Mouse (Mus musculus) neural tube, embryonic 14.5 days (tissue): ENCODE measurements around the gene Rilpl1. TPM values are rescaled to one million over a fixed set of nuclear protein-coding genes. Genes with fewer than 3 reads are reported as not detected.

Experiments used
- ATAC-seq: fragments of 200-750 bp; cut with Nextera tagmentation; 2 replicates; pipeline ENCODE4 v1.8.0; 2017; ENCODE audit warnings: low read depth, mild to moderate bottlenecking, moderate TSS enrichment, moderate library complexity
- H3K27ac ChIP-seq: fragments of 300-500 bp; sonication (generic); 2 replicates; pipeline ENCODE4 v1.5.1; 2014; ENCODE audit warnings: low read depth, mild to moderate bottlenecking, control low read depth, low read length, moderate library complexity, mixed read lengths
- H3K27me3 ChIP-seq: fragments of 300-500 bp; sonication (generic); 2 replicates; pipeline ENCODE4 v1.6.1; 2014; ENCODE audit warnings: low read length; ENCODE audit not compliant: control insufficient read depth, insufficient read depth
- H3K36me3 ChIP-seq: fragments of 300-500 bp; sonication (generic); 2 replicates; pipeline ENCODE4 v1.6.1; 2014; ENCODE audit warnings: low read length, mixed read lengths; ENCODE audit not compliant: control insufficient read depth, insufficient read depth
- H3K4me1 ChIP-seq: fragments of 300-500 bp; sonication (generic); 2 replicates; pipeline ENCODE4 v1.6.1; 2014; ENCODE audit warnings: low read length; ENCODE audit not compliant: control insufficient read depth, insufficient read depth
- H3K4me2 ChIP-seq: fragments of 300-500 bp; sonication (generic); 2 replicates; pipeline ENCODE4 v1.6.1; 2014; ENCODE audit warnings: mild to moderate bottlenecking, low read depth, low read length, control low read depth
- H3K4me3 ChIP-seq: fragments of 300-500 bp; sonication (generic); 2 replicates; pipeline ENCODE4 v1.5.1; 2014; ENCODE audit warnings: low read depth, low read length, control low read depth, mixed read lengths
- H3K9ac ChIP-seq: fragments of 300-500 bp; sonication (generic); replicated peaks from 2 replicates; pipeline ENCODE4 v1.6.1; 2014; ENCODE audit warnings: low read depth, mild to moderate bottlenecking, control low read depth, low read length, mixed read lengths
- H3K9me3 ChIP-seq: fragments of 300-500 bp; sonication (generic); 2 replicates; pipeline ENCODE4 v1.6.1; 2016; ENCODE audit warnings: low read length; ENCODE audit not compliant: control insufficient read depth
- WGBS: fragments of 180-500 bp; shearing (Covaris S2); extraction: QIAGEN DNeasy Blood & Tissue Kit; methylation state at CpG from one replicate; pipeline ENCODE4 v1.1.7; 2014; 5-methylcytosine and 5-hydroxymethylcytosine counted together
- polyA plus RNA-seq: library from polyadenylated mRNA; unstranded; fragments of >200 nt; fragmentation: Nextera tagmentation; extraction: Ambion mirVana; gene quantifications from 2 replicates; pipeline ENCODE4 v1.2.1, GENCODE M21; 2014

The Rilpl1 gene
- polyA plus RNA-seq, 1 experiment from 2014 or later: 11.0 TPM

- Histone ChIP-seq H3K9me3 (no peaks in the 10 kb centered on the region), H3K27me3 (no peaks in the 10 kb centered on the region), H3K4me2 (no peak overlapping the region), H3K27ac (no peak overlapping the region), H3K36me3 (peaks cover 82% of the 10 kb centered on the region), H3K4me1 (no peaks in the 10 kb centered on the region), H3K4me3 (no peak overlapping the region), H3K9ac (no peak overlapping the region)
- no peak for ATAC-seq
- 95% methylated on average over 1 of the region's 1 CpGs for WGBS
Measured at GRCm38 (mm10) chr5:124454082-124454419, 77.1 kb downstream of the Rilpl1 start.

- Histone ChIP-seq H3K27me3 (no peaks in the 10 kb centered on the region), H3K4me2 (no peak overlapping the region), H3K4me1 (no peaks in the 10 kb centered on the region), H3K9me3 (no peaks in the 10 kb centered on the region), H3K9ac (0 out of 2 replicates have a peak overlapping the region, but pooled peaks have one; percentile 21), H3K27ac (no peak overlapping the region), H3K4me3 (no peak overlapping the region), H3K36me3 (peaks cover 82% of the 10 kb centered on the region)
- no peak for ATAC-seq
- 92% methylated on average over 13 of the region's 13 CpGs for WGBS
Measured at GRCm38 (mm10) chr5:124453339-124454081, 77.7 kb downstream of the Rilpl1 start.

- Histone ChIP-seq H3K9me3 (no peaks in the 10 kb centered on the region), H3K9ac (0 out of 2 replicates have a peak overlapping the region, but pooled peaks have one; percentile 21), H3K27ac (no peak overlapping the region), H3K27me3 (no peaks in the 10 kb centered on the region), H3K4me2 (no peak overlapping the region), H3K36me3 (peaks cover 85% of the 10 kb centered on the region), H3K4me3 (no peak overlapping the region), H3K4me1 (no peaks in the 10 kb centered on the region)
- 85% methylated on average over 15 of the region's 15 CpGs for WGBS
- no peak for ATAC-seq
Measured at GRCm38 (mm10) chr5:124452494-124453228, 78.5 kb downstream of the Rilpl1 start.

- no peak for ATAC-seq
- Histone ChIP-seq H3K36me3 (peaks cover 72% of the 10 kb centered on the region), H3K4me3 (no peak overlapping the region), H3K4me1 (peaks cover 9% of the 10 kb centered on the region), H3K27ac (no peak overlapping the region), H3K4me2 (no peak overlapping the region), H3K27me3 (no peaks in the 10 kb centered on the region), H3K9me3 (no peaks in the 10 kb centered on the region), H3K9ac (no peak overlapping the region)
- 89% methylated on average over 16 of the region's 16 CpGs for WGBS
Measured at GRCm38 (mm10) chr5:124450641-124451340, 80.4 kb downstream of the Rilpl1 start.

GRCm38 (mm10) chr5:124450051-124450450 is 81.1 kb downstream of the Rilpl1 start:
- Histone ChIP-seq H3K36me3 (peaks cover 70% of the 10 kb centered on the region), H3K9ac (no peak overlapping the region), H3K4me3 (no peak overlapping the region), H3K27me3 (no peaks in the 10 kb centered on the region), H3K27ac (no peak overlapping the region), H3K4me1 (peaks cover 9% of the 10 kb centered on the region), H3K9me3 (no peaks in the 10 kb centered on the region), H3K4me2 (no peak overlapping the region)
- 94% methylated on average over 7 of the region's 7 CpGs for WGBS
- no peak for ATAC-seq

GRCm38 (mm10) chr5:124449494-124449893 is 81.7 kb downstream of the Rilpl1 start:
- Histone ChIP-seq H3K27ac (no peak overlapping the region), H3K4me2 (no peak overlapping the region), H3K9me3 (no peaks in the 10 kb centered on the region), H3K4me1 (peaks cover 13% of the 10 kb centered on the region), H3K27me3 (no peaks in the 10 kb centered on the region), H3K9ac (no peak overlapping the region), H3K36me3 (peaks cover 64% of the 10 kb centered on the region), H3K4me3 (no peak overlapping the region)
- no peak for ATAC-seq
- whole genome bisulfite sequencing: 72% methylated on average over 6 of the region's 6 CpGs

- Histone ChIP-seq H3K9me3 (no peaks in the 10 kb centered on the region), H3K27me3 (no peaks in the 10 kb centered on the region), H3K9ac (peak overlapping the region; percentile 93), H3K36me3 (peaks cover 37% of the 10 kb centered on the region), H3K4me1 (peaks cover 14% of the 10 kb centered on the region), H3K4me3 (peak overlapping the region; percentile 84), H3K27ac (no peak overlapping the region), H3K4me2 (peak overlapping the region; percentile 93)
- 4% methylated on average over 15 of the region's 15 CpGs for WGBS
- ATAC-seq: no peak
Measured at GRCm38 (mm10) chr5:124446301-124446881, 84.8 kb downstream of the Rilpl1 start.

- 1% methylated on average over 34 of the region's 77 CpGs for WGBS
- peaks cover 14% of the 10 kb centered on the region for H3K4me1 ChIP-seq
- peak overlapping the region; percentile 84 for H3K4me3 ChIP-seq
- peak overlapping the region; percentile 93 for H3K9ac ChIP-seq
- peaks cover 32% of the 10 kb centered on the region for H3K36me3 ChIP-seq
- peak overlapping the region; percentile 93 for H3K4me2 ChIP-seq
- H3K27ac ChIP-seq: peak overlapping the region; percentile 74
- no peaks in the 10 kb centered on the region for H3K9me3 ChIP-seq
- ATAC-seq: peak; percentile 58
- H3K27me3 ChIP-seq: no peaks in the 10 kb centered on the region
Measured at GRCm38 (mm10) chr5:124445621-124446293, 85.4 kb downstream of the Rilpl1 start.
